Comparison of ENCODE assay signal across 9 mouse cellular contexts in genomic region chr10:89531194-89531634, GRCm38 (mm10). TPM values are rescaled to one million over a fixed set of nuclear protein-coding genes. Genes with fewer than 3 reads are reported as not detected.
DNase-seq lines count a peak whose midpoint lies in the region; ATAC-seq and TF ChIP-seq lines count a peak whose summit lies in the region.
"Had no signal": no experiment of that assay in that cellular context is flagged by ENCODE, and none has a peak within 500 bp of the region (broad histone marks: within the 10 kb centered on the region; RNA-seq: fewer than 3 reads in every experiment).

No protein-coding gene starts in this region.

- peaks cover 24% of the 10 kb centered on the region; the same call in 1 of the 2 replicates for H3K79me2 ChIP-seq in liver, adult 2 months (ENCODE audit: control insufficient read depth, insufficient read depth, low read length)

- DNase-seq in liver, adult 2 months (ENCODE audit: extremely low read depth, low read depth, low spot score): peak; percentile 71
- DNase-seq in liver: no peak
- peak; percentile 16 for DNase-seq in brain, embryonic 18.5 days (ENCODE audit: low read depth, low spot score)
- no peak for DNase-seq in urinary bladder, adult 2 months (ENCODE audit: low spot score)
- no peak for DNase-seq in cerebellum, adult 18-20 months

- no peak for TF ChIP-seq POLR2A in liver, adult 2 months (IDR thresholded peaks at IDR 0.05; ENCODE audit: extremely low read depth, insufficient read depth, low read length)

- peaks cover 24% of the 10 kb centered on the region for H3K4me1 ChIP-seq in liver, adult 2 months (ENCODE audit: control insufficient read depth, insufficient read depth, low read length)
- peaks cover 29% of the 10 kb centered on the region for H3K4me1 ChIP-seq in heart, embryonic 11.5 days (ENCODE audit: control insufficient read depth, insufficient read depth, low read length)
- H3K4me1 ChIP-seq in liver, embryonic 16.5 days (ENCODE audit: control insufficient read depth, low read depth, low read length): peaks cover 3% of the 10 kb centered on the region

- peak overlapping the region; percentile 95 for H3K27ac ChIP-seq in liver, adult 2 months (replicated peaks; ENCODE audit: insufficient read depth, low read depth, low read length)
- 0 out of 2 replicates have a peak overlapping the region, but pooled peaks have one; percentile 35 for H3K27ac ChIP-seq in heart, embryonic 11.5 days (ENCODE audit: low read depth, low read length)
- no peak overlapping the region for H3K27ac ChIP-seq in liver, embryonic 16.5 days (ENCODE audit: low read length)

- 14% methylated on average over 5 of the region's 5 CpGs for WGBS in liver, adult 2 months
- WGBS in heart, embryonic 11.5 days (ENCODE audit: insufficient replicate concordance): 19% methylated on average over 5 of the region's 5 CpGs
- WGBS in liver, embryonic 16.5 days (ENCODE audit: insufficient replicate concordance): 60% methylated on average over 5 of the region's 5 CpGs

- peaks cover 16% of the 10 kb centered on the region for H3K36me3 ChIP-seq in liver, adult 2 months (ENCODE audit: control insufficient read depth, insufficient read depth, low read length)
- no peaks in the 10 kb centered on the region for H3K36me3 ChIP-seq in heart, embryonic 11.5 days (ENCODE audit: control insufficient read depth, insufficient read depth, low read length)
- H3K36me3 ChIP-seq in liver, embryonic 16.5 days (ENCODE audit: control insufficient read depth, insufficient read depth): no peaks in the 10 kb centered on the region

- H3K27me3 ChIP-seq in liver, adult 2 months (ENCODE audit: control insufficient read depth, insufficient read depth, low read length): no peaks in the 10 kb centered on the region
- H3K27me3 ChIP-seq in heart, embryonic 11.5 days (ENCODE audit: control insufficient read depth, insufficient read depth, low read length): no peaks in the 10 kb centered on the region
- H3K27me3 ChIP-seq in liver, embryonic 16.5 days (ENCODE audit: control insufficient read depth, insufficient read depth, low read depth, low read length): no peaks in the 10 kb centered on the region
- H3K27me3 ChIP-seq: megakaryocyte, embryonic 14.5 days had no signal

- H3K4me3 ChIP-seq in liver, adult 2 months (ENCODE audit: insufficient read depth, low read depth, low read length): peak overlapping the region; percentile 65
- H3K4me3 ChIP-seq in heart, embryonic 11.5 days (ENCODE audit: low read depth, low read length): no peak overlapping the region
- H3K4me3 ChIP-seq in liver, embryonic 16.5 days (ENCODE audit: low read depth, low read length): no peak overlapping the region
- H3K4me3 ChIP-seq: megakaryocyte, embryonic 14.5 days had no signal

- peak; percentile 73 for ATAC-seq in heart, embryonic 11.5 days (replicated peaks; ENCODE audit: insufficient number of reproducible peaks, low FRiP score, low TSS enrichment)
- 0 out of 2 replicates have a peak, but pooled peaks have one; percentile 10 for ATAC-seq in liver, embryonic 16.5 days (ENCODE audit: low read depth)
- no peak for ATAC-seq in megakaryocyte progenitor cell, adult 5-6 weeks (replicated peaks; ENCODE audit: poor library complexity)

- H3K4me2 ChIP-seq in heart, embryonic 11.5 days: no peak overlapping the region
- H3K4me2 ChIP-seq in liver, embryonic 16.5 days (ENCODE audit: low read depth, low read length): no peak overlapping the region

- no peak for TF ChIP-seq CTCF in liver, adult 2 months (IDR thresholded peaks at IDR 0.05; ENCODE audit: low read depth, low read length)

- peak overlapping the region; percentile 91 for H3K9ac ChIP-seq in liver, adult 2 months (ENCODE audit: low read depth, low read length)
- H3K9ac ChIP-seq in heart, embryonic 11.5 days (ENCODE audit: low read depth, low read length): no peak overlapping the region
- no peak overlapping the region for H3K9ac ChIP-seq in liver, embryonic 16.5 days (ENCODE audit: low read depth, low read length)

- H3K9me3 ChIP-seq in heart, embryonic 11.5 days (replicated peaks; ENCODE audit: control insufficient read depth, low read length): no peaks in the 10 kb centered on the region
- H3K9me3 ChIP-seq in liver, embryonic 16.5 days (replicated peaks; ENCODE audit: control insufficient read depth, low read length): no peaks in the 10 kb centered on the region
- H3K9me3 ChIP-seq: megakaryocyte, embryonic 14.5 days had no signal

RNA-seq across cellular contexts. Expression of gene Nr1h4, which starts 2.2 kb away (rescaled TPM):
- total RNA-seq in liver, adult 2 months (2014; rRNA removed): 131 and 168 TPM in 2 replicates
- 52.2 and 58.4 TPM in 2 replicates for polyA plus RNA-seq in liver, adult 2 months (2012; rRNA removed)
- 0.97 and 1.1 TPM in 2 replicates for polyA plus RNA-seq in heart, embryonic 11.5 days (2014; fragmentation: Nextera tagmentation; extraction: Ambion mirVana)
- polyA plus RNA-seq in liver, embryonic 16.5 days (2015; fragmentation: Nextera tagmentation; extraction: Ambion mirVana): 7.4 and 8.4 TPM in 2 replicates
- total RNA-seq in megakaryocyte progenitor cell, adult 5-6 weeks (2015): not detected in 2 replicates
- not detected in 2 replicates for total RNA-seq in megakaryocyte progenitor cell, adult 5-6 weeks (2017)
- polyA plus RNA-seq in urinary bladder, adult 2 months (2012; rRNA removed): 2.2 and 2.7 TPM in 2 replicates

Comparison
In these comparisons a context has a peak if more than half of its experiments do, and no peak if none do; other contexts are left out.
1. DNase-seq: peak in liver, adult 2 months (single experiment) and brain, embryonic 18.5 days (single experiment); none in liver (single experiment), urinary bladder, adult 2 months (single experiment) and cerebellum, adult 18-20 months (0 of 2).